Mouse (Mus musculus): ENCODE data around the gene Shisa5. TPM values are rescaled to one million over a fixed set of nuclear protein-coding genes. Genes with fewer than 3 reads are reported as not detected.
A peak's percentile ranks its signal among the peaks of the same experiment; 100 is the strongest.

Gene Shisa5
- polyA plus RNA-seq, 1 experiment from 2014 or later, result 116 TPM

DNA sequence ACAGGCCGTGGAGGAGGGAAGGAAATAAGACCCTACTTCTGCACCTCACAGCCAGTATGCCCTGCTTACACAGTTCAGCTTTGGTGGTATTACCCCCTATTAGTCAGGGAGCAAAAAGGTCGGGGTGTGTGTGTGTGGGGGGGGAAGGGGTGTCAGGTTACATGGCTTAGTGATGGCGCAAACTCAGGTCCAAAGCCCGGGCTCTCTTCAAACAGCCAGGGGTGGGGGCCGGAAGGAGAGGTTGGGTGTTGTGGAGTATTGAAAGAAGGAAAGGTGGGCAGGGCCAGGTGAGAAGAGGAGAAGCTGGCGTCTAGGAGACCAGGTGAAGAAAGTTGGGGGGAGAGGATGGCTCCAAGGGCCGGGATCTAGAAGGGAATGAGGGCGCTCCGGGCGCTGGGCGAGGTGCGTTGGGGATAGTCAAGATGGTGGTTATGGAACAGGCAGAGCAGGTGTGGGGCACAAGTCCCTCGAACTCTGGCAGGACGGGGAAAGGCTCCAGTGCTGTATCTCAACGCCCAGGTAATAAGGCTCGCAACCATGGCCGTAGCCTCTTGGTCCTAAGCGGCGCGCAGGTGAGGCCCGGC is 56.3 kb downstream of the Shisa5 start:
- peak overlapping the region; percentile 84 for H3K4me2 ChIP-seq (replicated peaks)
- whole genome bisulfite sequencing, result 1% methylated on average over 21 of the region's 21 CpGs
- H3K4me1 ChIP-seq, result peaks cover 65% of the 10 kb centered on the region
- H3K4me3 ChIP-seq (replicated peaks), result peak overlapping the region; percentile 76
- no peak for ATAC-seq (ENCODE audit: insufficient number of reproducible peaks, low FRiP score, low TSS enrichment, low read depth)
- peak overlapping the region; percentile 82 for H3K9ac ChIP-seq
- no peaks in the 10 kb centered on the region for H3K9me3 ChIP-seq (replicated peaks)
- H3K27ac ChIP-seq (replicated peaks), result peak overlapping the region; percentile 99
- H3K36me3 ChIP-seq, result 0 out of 2 replicates have a peak, but pooled peaks cover 13% of the 10 kb centered on the region
- H3K27me3 ChIP-seq, result no peaks in the 10 kb centered on the region

DNA sequence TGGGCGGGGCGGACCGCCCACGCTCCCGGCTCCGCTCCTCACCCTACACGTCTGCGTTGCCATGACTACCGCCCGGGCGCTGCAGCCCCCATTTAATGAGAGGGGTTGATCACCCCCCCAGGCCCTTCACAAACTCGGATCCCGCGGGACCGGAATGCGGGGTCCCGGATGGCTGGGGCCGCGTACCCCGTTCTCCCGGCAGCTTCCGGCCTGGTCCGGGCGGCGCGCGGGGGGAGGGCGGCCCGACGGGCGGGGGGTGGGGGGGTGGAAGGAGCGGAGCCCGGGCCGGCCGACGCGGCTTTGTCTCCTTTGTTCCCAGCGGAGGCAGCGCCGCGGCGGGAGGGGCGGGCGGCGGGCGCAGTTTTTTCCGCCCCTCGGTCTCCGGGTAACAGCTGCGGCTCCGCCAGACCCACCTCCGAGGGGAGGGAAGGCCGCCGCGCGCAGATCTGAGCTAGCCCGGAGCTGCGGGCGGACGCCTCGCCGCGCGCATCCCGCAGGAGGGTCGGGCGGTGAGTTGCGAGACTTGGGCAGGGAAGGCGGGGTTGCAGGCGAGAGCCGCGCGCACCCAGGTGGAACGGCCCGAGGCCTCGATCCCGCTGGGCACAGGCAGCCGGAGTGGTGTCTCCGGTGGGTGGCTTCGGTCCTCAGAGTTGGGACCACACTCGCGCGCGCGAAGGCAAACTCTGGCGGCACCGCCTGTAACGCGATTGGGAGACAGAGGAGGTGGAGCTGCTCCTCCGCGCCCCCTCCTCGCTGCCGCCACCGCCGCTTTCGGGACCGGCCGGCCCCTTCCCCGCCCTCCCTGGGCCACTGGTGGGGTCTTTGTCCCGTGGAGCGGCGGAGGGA is 57.0 kb downstream of the Shisa5 start, which contains the start of gene Plxnb1:
Plxnb1 (plus strand) TSS at position 253 of the 846 bp plus-strand sequence.
- WGBS, result under 1% methylated on average over 87 of the region's 102 CpGs
- H3K36me3 ChIP-seq, result peaks cover 18% of the 10 kb centered on the region; the same call in 1 of the 2 replicates
- H3K9ac ChIP-seq, result peak within 1 kb of the TSS; percentile 82
- no peaks in the 10 kb centered on the region for H3K9me3 ChIP-seq (replicated peaks)
- ATAC-seq (ENCODE audit: insufficient number of reproducible peaks, low FRiP score, low TSS enrichment, low read depth), result peak; percentile 64
- H3K27ac ChIP-seq (replicated peaks), result peak within 1 kb of the TSS; percentile 99
- peaks cover 66% of the 10 kb centered on the region for H3K4me1 ChIP-seq
- H3K27me3 ChIP-seq, result no peaks in the 10 kb centered on the region
- H3K4me3 ChIP-seq (replicated peaks), result peak within 1 kb of the TSS; percentile 76
- peak within 1 kb of the TSS; percentile 84 for H3K4me2 ChIP-seq (replicated peaks)

DNA sequence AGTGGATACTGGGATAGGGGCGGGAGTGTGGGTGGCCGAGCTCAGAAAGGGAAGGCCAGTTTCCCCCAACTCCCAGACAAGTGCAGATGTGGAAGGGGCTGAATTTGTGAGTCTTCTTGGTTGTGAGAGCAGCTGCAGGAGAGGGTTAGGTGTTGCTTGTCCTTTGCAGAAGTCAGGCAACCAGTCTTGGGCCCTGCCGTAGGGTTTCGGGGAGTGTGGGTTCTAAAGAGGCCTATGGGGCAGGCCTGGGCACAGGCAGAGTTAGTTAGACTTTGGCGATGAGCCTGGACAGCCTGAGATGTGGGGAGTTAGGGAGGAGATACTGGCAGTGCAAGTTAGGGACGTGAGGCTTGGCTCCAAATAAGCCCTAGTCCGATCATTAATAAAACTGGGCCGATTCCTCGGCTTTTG is 57.9 kb downstream of the Shisa5 start:
- Histone ChIP-seq H3K27me3 (no peaks in the 10 kb centered on the region), H3K9ac (peak overlapping the region; percentile 82), H3K4me3 (replicated peaks) (peak overlapping the region; percentile 76), H3K9me3 (replicated peaks) (no peaks in the 10 kb centered on the region), H3K4me1 (peaks cover 65% of the 10 kb centered on the region), H3K36me3 (peaks cover 18% of the 10 kb centered on the region; the same call in 1 of the 2 replicates), H3K4me2 (replicated peaks) (peak overlapping the region; percentile 84), H3K27ac (replicated peaks) (peak overlapping the region; percentile 99)
- whole genome bisulfite sequencing, result 15% methylated on average over 9 of the region's 9 CpGs
- ATAC-seq (ENCODE audit: insufficient number of reproducible peaks, low FRiP score, low TSS enrichment, low read depth), result no peak

DNA sequence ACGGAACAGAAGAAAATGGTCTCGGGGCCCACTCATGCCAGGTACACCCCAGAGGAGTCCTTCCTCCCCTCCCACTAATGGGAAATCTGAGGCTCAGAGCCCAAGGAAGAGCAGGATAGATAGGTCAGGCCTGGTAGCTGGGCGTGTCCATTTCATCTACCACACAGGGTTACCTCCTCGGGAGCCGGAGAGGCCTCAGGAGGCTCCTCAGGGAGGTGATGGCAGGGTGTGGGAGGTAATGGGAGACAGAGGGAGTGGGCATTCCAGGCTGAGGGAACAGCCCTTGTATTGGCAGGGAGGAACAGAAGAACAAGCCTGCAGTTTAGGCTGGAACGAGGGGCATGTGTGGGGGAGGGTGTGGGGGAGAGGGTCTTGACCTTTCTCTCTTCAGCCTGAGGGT is 58.5 kb downstream of the Shisa5 start:
- Histone ChIP-seq H3K36me3 (peaks cover 12% of the 10 kb centered on the region; the same call in 1 of the 2 replicates), H3K9ac (peak overlapping the region; percentile 82; the same call in 1 of the 2 replicates), H3K4me3 (replicated peaks) (peak overlapping the region; percentile 76), H3K27me3 (no peaks in the 10 kb centered on the region), H3K4me1 (peaks cover 61% of the 10 kb centered on the region), H3K27ac (replicated peaks) (peak overlapping the region; percentile 99), H3K4me2 (replicated peaks) (peak overlapping the region; percentile 84), H3K9me3 (replicated peaks) (no peaks in the 10 kb centered on the region)
- WGBS, result 16% methylated on average over 6 of the region's 6 CpGs
- no peak for ATAC-seq (ENCODE audit: insufficient number of reproducible peaks, low FRiP score, low TSS enrichment, low read depth)

DNA sequence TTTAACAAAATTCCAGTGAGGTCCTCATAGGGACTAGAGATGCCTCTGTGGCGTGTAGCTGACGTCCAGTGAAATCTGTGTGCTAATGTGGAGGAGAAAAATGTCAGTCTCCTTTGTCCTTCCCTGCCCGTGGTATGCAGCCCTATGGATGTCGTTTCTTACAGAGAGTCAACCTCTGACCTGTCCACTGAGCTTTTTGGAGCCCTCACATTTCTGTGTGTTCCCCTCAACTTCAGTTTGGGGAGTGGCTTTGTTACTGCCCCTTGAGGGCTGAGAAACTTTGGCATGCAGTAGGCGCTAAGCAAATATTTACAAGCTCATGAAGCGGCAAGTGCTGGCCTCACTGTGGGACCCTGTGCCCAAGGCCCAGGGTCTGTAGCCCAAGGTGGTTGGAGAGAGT is 58.9 kb downstream of the Shisa5 start:
- Histone ChIP-seq H3K4me3 (replicated peaks) (peak overlapping the region; percentile 76), H3K36me3 (peaks cover 12% of the 10 kb centered on the region; the same call in 1 of the 2 replicates), H3K27ac (replicated peaks) (peak overlapping the region; percentile 99), H3K9me3 (replicated peaks) (no peaks in the 10 kb centered on the region), H3K9ac (no peak overlapping the region), H3K27me3 (no peaks in the 10 kb centered on the region), H3K4me1 (peaks cover 61% of the 10 kb centered on the region), H3K4me2 (replicated peaks) (peak overlapping the region; percentile 84)
- no peak for ATAC-seq (ENCODE audit: insufficient number of reproducible peaks, low FRiP score, low TSS enrichment, low read depth)
- 27% methylated on average over 6 of the region's 6 CpGs for WGBS

DNA sequence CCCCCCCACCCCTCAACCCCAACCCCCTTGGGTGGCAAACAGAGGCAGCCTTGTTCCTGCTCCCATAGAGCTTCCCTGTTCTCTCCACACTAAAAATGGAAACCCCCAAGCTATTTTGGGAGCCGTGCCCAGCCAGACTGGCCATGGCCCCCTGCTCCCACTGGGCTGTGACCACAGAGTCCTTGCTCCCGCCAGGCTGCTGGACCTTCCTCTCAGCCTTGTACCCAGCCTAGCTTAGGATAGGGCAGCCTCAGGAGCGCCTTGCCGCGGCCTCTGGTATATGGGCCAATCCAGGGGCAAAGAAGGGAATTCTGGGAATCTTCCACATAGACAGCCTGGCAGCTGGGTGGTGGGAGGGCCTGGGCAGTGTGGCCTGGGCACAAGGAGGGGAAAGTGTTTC is 59.5 kb downstream of the Shisa5 start:
- 42% methylated on average over 5 of the region's 5 CpGs for WGBS
- Histone ChIP-seq H3K27me3 (no peaks in the 10 kb centered on the region), H3K36me3 (peaks cover 14% of the 10 kb centered on the region; the same call in 1 of the 2 replicates), H3K9ac (no peak overlapping the region), H3K4me3 (replicated peaks) (peak overlapping the region; percentile 76), H3K4me2 (replicated peaks) (peak overlapping the region; percentile 84), H3K27ac (replicated peaks) (peak overlapping the region; percentile 99), H3K4me1 (peaks cover 64% of the 10 kb centered on the region), H3K9me3 (replicated peaks) (no peaks in the 10 kb centered on the region)
- 0 out of 2 replicates have a peak, but pooled peaks have one; percentile 12 for ATAC-seq (ENCODE audit: insufficient number of reproducible peaks, low FRiP score, low TSS enrichment, low read depth)

DNA sequence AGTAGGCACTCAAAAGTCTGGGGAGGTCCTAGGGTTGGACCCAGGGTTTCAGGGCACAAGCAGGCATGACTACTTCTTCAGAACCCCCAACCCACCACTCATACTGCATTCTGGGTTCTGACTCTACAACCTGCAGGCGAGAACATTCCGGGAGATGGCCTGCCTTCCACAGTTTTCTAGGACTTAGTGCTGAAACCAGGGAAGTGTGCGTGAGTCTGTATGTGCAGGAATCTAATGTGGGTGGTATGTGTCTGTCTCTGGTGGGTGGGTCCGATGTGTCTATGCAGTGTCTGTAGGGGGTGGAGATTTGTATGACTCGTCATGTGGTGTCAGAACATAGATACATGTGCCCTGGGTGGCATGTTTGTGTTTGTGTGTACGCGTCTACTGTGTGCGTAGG is 60.0 kb downstream of the Shisa5 start:
- no peak overlapping the region for H3K4me3 ChIP-seq (replicated peaks)
- peaks cover 59% of the 10 kb centered on the region for H3K4me1 ChIP-seq
- WGBS, result 74% methylated on average over 8 of the region's 8 CpGs
- no peaks in the 10 kb centered on the region for H3K27me3 ChIP-seq
- H3K4me2 ChIP-seq (replicated peaks), result peak overlapping the region; percentile 84
- no peak for ATAC-seq (ENCODE audit: insufficient number of reproducible peaks, low FRiP score, low TSS enrichment, low read depth)
- H3K27ac ChIP-seq (replicated peaks), result peak overlapping the region; percentile 99
- H3K9me3 ChIP-seq (replicated peaks), result no peaks in the 10 kb centered on the region
- no peak overlapping the region for H3K9ac ChIP-seq
- peaks cover 18% of the 10 kb centered on the region; the same call in 1 of the 2 replicates for H3K36me3 ChIP-seq

DNA sequence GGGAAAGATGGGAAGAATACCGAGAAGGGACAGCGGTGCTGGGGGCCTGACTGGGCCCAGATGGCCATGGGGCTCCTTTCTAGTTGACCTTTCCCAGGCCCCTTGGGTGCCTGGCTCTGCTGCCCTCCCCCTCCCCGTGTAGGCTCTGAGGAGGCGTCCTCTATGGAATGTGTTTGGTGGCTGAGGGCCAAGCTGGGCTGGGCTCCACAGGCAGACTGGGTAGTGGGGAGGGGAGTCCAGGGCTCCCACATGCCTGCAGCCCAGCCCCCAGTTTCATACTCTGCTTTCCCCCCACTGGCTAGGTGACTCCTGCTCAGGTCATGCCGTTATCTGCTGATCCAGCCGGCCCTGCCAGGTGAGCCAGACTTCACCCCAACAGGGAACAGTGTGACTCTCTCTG is 60.6 kb downstream of the Shisa5 start:
- Histone ChIP-seq H3K27me3 (no peaks in the 10 kb centered on the region), H3K27ac (replicated peaks) (peak overlapping the region; percentile 99; the same call in 1 of the 2 replicates), H3K4me1 (peaks cover 54% of the 10 kb centered on the region), H3K4me2 (replicated peaks) (peak overlapping the region; percentile 4; the same call in 1 of the 2 replicates), H3K9me3 (replicated peaks) (no peaks in the 10 kb centered on the region), H3K36me3 (peaks cover 24% of the 10 kb centered on the region; the same call in 1 of the 2 replicates), H3K4me3 (replicated peaks) (no peak overlapping the region), H3K9ac (no peak overlapping the region)
- 32% methylated on average over 6 of the region's 6 CpGs for WGBS
- ATAC-seq (ENCODE audit: insufficient number of reproducible peaks, low FRiP score, low TSS enrichment, low read depth), result no peak

DNA sequence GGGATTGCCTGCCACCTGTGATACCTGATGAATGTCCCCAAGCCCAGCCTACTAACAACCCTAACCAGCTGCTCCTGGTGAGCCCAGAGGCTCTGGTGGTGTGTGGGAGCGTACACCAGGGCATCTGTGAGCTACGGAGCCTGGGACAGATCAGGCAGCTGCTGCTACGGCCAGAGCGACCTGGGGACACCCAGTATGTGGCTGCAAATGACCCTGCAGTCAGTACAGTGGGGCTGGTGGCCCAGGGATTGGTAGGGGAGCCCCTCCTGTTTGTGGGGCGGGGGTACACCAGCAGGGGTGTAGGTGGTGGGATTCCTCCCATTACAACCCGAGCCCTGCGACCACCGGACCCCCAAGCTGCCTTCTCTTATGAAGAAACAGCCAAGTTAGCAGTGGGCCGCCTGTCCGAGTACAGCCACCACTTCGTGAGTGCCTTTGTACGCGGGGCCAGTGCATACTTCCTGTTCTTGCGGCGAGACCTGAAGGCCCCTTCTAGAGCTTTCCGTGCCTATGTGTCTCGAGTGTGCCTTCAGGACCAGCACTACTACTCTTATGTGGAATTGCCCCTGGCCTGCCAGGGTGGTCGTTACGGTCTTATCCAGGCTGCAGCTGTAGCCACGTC is 62.1 kb downstream of the Shisa5 start:
- no peaks in the 10 kb centered on the region for H3K9me3 ChIP-seq (replicated peaks)
- no peak overlapping the region for H3K4me3 ChIP-seq (replicated peaks)
- 84% methylated on average over 20 of the region's 20 CpGs for WGBS
- ATAC-seq (ENCODE audit: insufficient number of reproducible peaks, low FRiP score, low TSS enrichment, low read depth), result no peak
- no peaks in the 10 kb centered on the region for H3K27me3 ChIP-seq
- H3K4me1 ChIP-seq, result peaks cover 53% of the 10 kb centered on the region
- H3K36me3 ChIP-seq, result peaks cover 37% of the 10 kb centered on the region; the same call in 1 of the 2 replicates
- H3K27ac ChIP-seq (replicated peaks), result no peak overlapping the region
- H3K4me2 ChIP-seq (replicated peaks), result no peak overlapping the region
- no peak overlapping the region for H3K9ac ChIP-seq

DNA sequence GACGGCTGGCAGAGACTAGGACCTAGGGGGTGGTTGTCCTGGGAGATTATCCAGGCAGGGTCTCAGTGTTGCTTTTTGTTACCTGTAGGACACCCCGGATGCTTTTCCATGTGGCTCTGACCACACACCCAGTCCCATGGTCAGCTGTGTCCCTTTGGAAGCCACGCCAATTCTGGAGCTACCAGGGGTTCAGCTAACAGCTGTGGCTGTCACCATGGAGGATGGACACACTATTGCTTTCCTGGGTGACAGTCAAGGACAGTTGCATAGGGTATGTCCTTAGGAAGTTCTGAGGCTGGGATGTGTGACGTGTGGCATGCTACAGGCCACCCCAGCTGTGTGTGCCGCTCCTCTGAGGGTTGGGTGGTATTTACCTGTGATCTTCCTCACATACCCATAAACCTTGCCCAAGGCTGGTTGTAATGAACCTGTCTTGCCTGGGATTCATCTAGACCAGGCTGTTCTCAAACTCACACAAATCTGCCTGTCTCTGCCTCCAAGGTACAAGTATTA is 63.6 kb downstream of the Shisa5 start:
- Histone ChIP-seq H3K4me2 (replicated peaks) (no peak overlapping the region), H3K9me3 (replicated peaks) (no peaks in the 10 kb centered on the region), H3K27ac (replicated peaks) (no peak overlapping the region), H3K36me3 (peaks cover 52% of the 10 kb centered on the region; the same call in 1 of the 2 replicates), H3K4me1 (peaks cover 43% of the 10 kb centered on the region), H3K9ac (no peak overlapping the region), H3K4me3 (replicated peaks) (no peak overlapping the region), H3K27me3 (no peaks in the 10 kb centered on the region)
- no peak for ATAC-seq (ENCODE audit: insufficient number of reproducible peaks, low FRiP score, low TSS enrichment, low read depth)
- 90% methylated on average over 5 of the region's 5 CpGs for WGBS

DNA sequence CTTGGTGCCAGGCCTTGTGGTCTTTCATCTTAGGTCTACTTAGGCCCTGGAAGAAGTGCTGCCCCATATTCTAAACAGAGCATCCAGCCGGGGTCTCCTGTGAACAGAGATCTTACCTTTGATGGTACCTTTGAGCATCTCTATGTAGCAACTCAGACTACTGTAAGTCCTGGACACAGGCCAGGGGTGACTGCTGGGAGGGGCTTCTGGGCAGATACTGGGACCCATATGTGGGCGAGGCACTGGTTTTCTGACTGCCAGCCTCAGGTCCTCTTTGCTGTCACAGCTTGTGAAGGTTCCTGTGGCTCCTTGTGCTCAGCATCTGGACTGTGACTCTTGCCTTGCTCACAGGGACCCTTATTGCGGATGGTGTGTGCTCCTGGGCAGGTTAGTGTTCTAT is 64.2 kb downstream of the Shisa5 start:
- H3K27me3 ChIP-seq, result no peaks in the 10 kb centered on the region
- no peak overlapping the region for H3K4me3 ChIP-seq (replicated peaks)
- H3K36me3 ChIP-seq, result peaks cover 53% of the 10 kb centered on the region; the same call in 1 of the 2 replicates
- no peaks in the 10 kb centered on the region for H3K9me3 ChIP-seq (replicated peaks)
- H3K4me1 ChIP-seq, result peaks cover 37% of the 10 kb centered on the region
- no peak for ATAC-seq (ENCODE audit: insufficient number of reproducible peaks, low FRiP score, low TSS enrichment, low read depth)
- 85% methylated on average over 3 of the region's 3 CpGs for WGBS
- H3K27ac ChIP-seq (replicated peaks), result no peak overlapping the region
- H3K4me2 ChIP-seq (replicated peaks), result no peak overlapping the region
- no peak overlapping the region for H3K9ac ChIP-seq
